Mouse (Mus musculus): ENCODE data around the gene Hoxb9.

DNA sequence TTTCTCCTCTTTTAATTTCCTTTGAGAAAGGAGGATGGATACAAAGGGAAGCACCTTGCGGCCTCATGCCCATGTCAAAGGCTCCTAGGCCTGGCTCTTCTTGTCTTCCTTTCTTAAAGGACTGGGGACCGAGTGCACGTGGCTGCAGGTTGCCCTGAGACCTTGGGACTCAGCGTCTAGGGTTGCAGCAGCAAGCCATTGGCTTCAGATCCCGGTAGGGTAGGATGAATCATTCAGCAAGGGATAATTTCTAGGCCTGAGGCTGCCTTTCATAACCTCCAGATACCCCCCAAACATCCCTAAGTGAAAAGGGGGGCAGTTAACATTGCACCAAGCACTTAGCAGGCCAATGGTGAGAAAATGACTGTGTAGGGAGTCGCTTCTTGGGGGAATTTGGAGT, 39.8 kb downstream of the Hoxb9 start:
- TF ChIP-seq CTCF (IDR thresholded peaks at IDR 0.05; ENCODE audit: borderline replicate concordance, extremely low read depth, insufficient read depth, insufficient read length): no peak
- TF ChIP-seq POLR2A (IDR thresholded peaks at IDR 0.05; ENCODE audit: borderline replicate concordance, extremely low read depth, insufficient read depth, insufficient read length, poor library complexity, severe bottlenecking): no peak
